ENCODE assay signal across 32 mouse cellular contexts in genomic region chr17:63212018-63212417, GRCm38 (mm10).
"Had no signal": no experiment of that assay in that cellular context is flagged by ENCODE, and none has a peak within 500 bp of the region (broad histone marks: within the 10 kb centered on the region; RNA-seq: fewer than 3 reads in every experiment).

No protein-coding gene starts in this region.

- ATAC-seq: liver, embryonic 12.5 days; liver, postnatal 0 days; lung, postnatal 0 days; midbrain, embryonic 13.5 days; midbrain, embryonic 15.5 days had no signal

- H3K36me3 ChIP-seq: limb, embryonic 12.5 days; limb, embryonic 13.5 days; limb, embryonic 15.5 days; liver, embryonic 13.5 days; midbrain, embryonic 10.5 days; midbrain, embryonic 12.5 days; midbrain, embryonic 13.5 days; midbrain, embryonic 15.5 days; neural tube, embryonic 12.5 days; neural tube, embryonic 13.5 days had no signal

- H3K27ac ChIP-seq: limb, embryonic 10.5 days; limb, embryonic 12.5 days; limb, embryonic 13.5 days; limb, embryonic 15.5 days; liver, embryonic 12.5 days; liver, embryonic 13.5 days; liver, embryonic 14.5 days; liver, embryonic 15.5 days; lung, embryonic 15.5 days; macrophage; midbrain, embryonic 10.5 days; midbrain, embryonic 12.5 days; midbrain, embryonic 13.5 days; midbrain, embryonic 15.5 days; neural tube, embryonic 12.5 days; neural tube, embryonic 13.5 days had no signal

- H3K27me3 ChIP-seq: limb, embryonic 12.5 days; limb, embryonic 13.5 days; limb, embryonic 15.5 days; liver, embryonic 12.5 days; liver, embryonic 13.5 days; liver, embryonic 15.5 days; lung, embryonic 15.5 days; megakaryocyte, embryonic 14.5 days; midbrain, embryonic 12.5 days; midbrain, embryonic 13.5 days; midbrain, embryonic 15.5 days; neural tube, embryonic 12.5 days; neural tube, embryonic 13.5 days had no signal

- H3K9me3 ChIP-seq: limb, embryonic 10.5 days; limb, embryonic 12.5 days; limb, embryonic 15.5 days; liver, embryonic 12.5 days; liver, embryonic 13.5 days; liver, embryonic 15.5 days; lung, embryonic 15.5 days; midbrain, embryonic 12.5 days; midbrain, embryonic 13.5 days; midbrain, embryonic 15.5 days; neural tube, embryonic 12.5 days; neural tube, embryonic 13.5 days had no signal

- H3K4me2 ChIP-seq: limb, embryonic 12.5 days; limb, embryonic 13.5 days; limb, embryonic 15.5 days; liver, embryonic 11.5 days; liver, embryonic 12.5 days; liver, embryonic 13.5 days; liver, embryonic 15.5 days; lung, embryonic 14.5 days; lung, embryonic 15.5 days; midbrain, embryonic 11.5 days; midbrain, embryonic 12.5 days; midbrain, embryonic 13.5 days; midbrain, embryonic 15.5 days; neural tube, embryonic 12.5 days; neural tube, embryonic 13.5 days had no signal

- H3K4me3 ChIP-seq: limb, embryonic 10.5 days; limb, embryonic 12.5 days; limb, embryonic 13.5 days; limb, embryonic 15.5 days; liver, embryonic 12.5 days; liver, embryonic 13.5 days; liver, embryonic 15.5 days; lung, embryonic 15.5 days; megakaryocyte, embryonic 14.5 days; midbrain, embryonic 10.5 days; midbrain, embryonic 12.5 days; midbrain, embryonic 13.5 days; midbrain, embryonic 15.5 days; myocyte; neural tube, embryonic 12.5 days; neural tube, embryonic 13.5 days had no signal

- H3K4me1 ChIP-seq: midbrain, embryonic 13.5 days; midbrain, embryonic 15.5 days; neural tube, embryonic 12.5 days; neural tube, embryonic 13.5 days had no signal

- H3K9ac ChIP-seq: limb, embryonic 12.5 days; limb, embryonic 13.5 days; limb, embryonic 15.5 days; liver, embryonic 12.5 days; liver, embryonic 13.5 days; liver, embryonic 14.5 days; liver, embryonic 15.5 days; liver, postnatal 0 days; lung, embryonic 14.5 days; lung, embryonic 15.5 days; midbrain, embryonic 12.5 days; midbrain, embryonic 13.5 days; midbrain, embryonic 15.5 days; neural tube, embryonic 12.5 days; neural tube, embryonic 13.5 days had no signal

- DNase-seq: left cerebral cortex, postnatal 4 days; liver; liver, embryonic 13.5 days; liver, postnatal 0 days; lung, adult 18-20 months; lung, adult 2 months; lung, embryonic 14.5 days; lung, postnatal 10 days; lung, postnatal 14 days; lung, postnatal 36 days; lung, postnatal 4 days; midbrain, embryonic 14.5 days had no signal
